Mouse (Mus musculus) intestine, postnatal 0 days (tissue): ENCODE data around the gene Sgms1. TPM values are rescaled to one million over a fixed set of nuclear protein-coding genes. Genes with fewer than 3 reads are reported as not detected.

Source experiments
- ATAC-seq: fragments of 200-750 bp; cut with Nextera tagmentation; 2 replicates; pipeline ENCODE4 v1.8.0; 2017; ENCODE audit warnings: mild to moderate bottlenecking, moderate TSS enrichment, moderate library complexity
- H3K27ac ChIP-seq: fragments of 300-500 bp; sonication (generic); 2 replicates; pipeline ENCODE4 v1.5.1; 2014; ENCODE audit warnings: mild to moderate bottlenecking, low read depth, low read length, moderate library complexity
- H3K27me3 ChIP-seq: fragments of 300-500 bp; sonication (generic); replicated peaks from 2 replicates; pipeline ENCODE4 v1.6.1; 2014; ENCODE audit warnings: low read length, mixed read lengths; ENCODE audit not compliant: control insufficient read depth, insufficient read depth
- H3K36me3 ChIP-seq: fragments of 300-500 bp; sonication (generic); 2 replicates; pipeline ENCODE4 v1.6.1; 2014; ENCODE audit warnings: mild to moderate bottlenecking, moderate library complexity; ENCODE audit not compliant: control insufficient read depth, insufficient read depth
- H3K4me1 ChIP-seq: fragments of 300-500 bp; sonication (generic); replicated peaks from 2 replicates; pipeline ENCODE4 v1.6.1; 2014; ENCODE audit warnings: antibody characterized with exemption, low read length, mixed read lengths; ENCODE audit not compliant: control insufficient read depth, insufficient read depth
- H3K4me2 ChIP-seq: fragments of 300-500 bp; sonication (generic); replicated peaks from 2 replicates; pipeline ENCODE4 v1.6.1; 2014; ENCODE audit warnings: low read depth, mild to moderate bottlenecking, moderate library complexity
- H3K4me3 ChIP-seq: fragments of 300-500 bp; sonication (generic); 2 replicates; pipeline ENCODE4 v1.5.1; 2014; ENCODE audit warnings: low read depth, low read length
- H3K9ac ChIP-seq: fragments of 300-500 bp; sonication (generic); 2 replicates; pipeline ENCODE4 v1.6.1; 2014; ENCODE audit warnings: mild to moderate bottlenecking, low read depth, low read length
- H3K9me3 ChIP-seq: fragments of 300-500 bp; sonication (generic); 2 replicates; pipeline ENCODE4 v1.6.1; 2016; ENCODE audit warnings: mixed run types; ENCODE audit not compliant: control insufficient read depth
- CTCF ChIP-seq: sonication (generic); IDR thresholded peaks from 2 replicates; pipeline ENCODE4 v1.5.1; 2016; ENCODE audit warnings: low read depth, mild to moderate bottlenecking, control low read depth, antibody characterized with exemption, moderate library complexity
- WGBS: fragments of 180-500 bp; shearing (Covaris S2); extraction: QIAGEN DNeasy Blood & Tissue Kit; methylation state at CpG from one replicate; pipeline ENCODE4 v1.1.7; 2014; 5-methylcytosine and 5-hydroxymethylcytosine counted together
- polyA plus RNA-seq: library from polyadenylated mRNA; unstranded; fragments of >200 nt; fragmentation: Nextera tagmentation; extraction: Ambion mirVana; gene quantifications from 2 replicates; pipeline ENCODE4 v1.2.1, GENCODE M21; 2015

The Sgms1 gene
- polyA plus RNA-seq, 1 experiment from 2014 or later: 18.6 TPM

DNA sequence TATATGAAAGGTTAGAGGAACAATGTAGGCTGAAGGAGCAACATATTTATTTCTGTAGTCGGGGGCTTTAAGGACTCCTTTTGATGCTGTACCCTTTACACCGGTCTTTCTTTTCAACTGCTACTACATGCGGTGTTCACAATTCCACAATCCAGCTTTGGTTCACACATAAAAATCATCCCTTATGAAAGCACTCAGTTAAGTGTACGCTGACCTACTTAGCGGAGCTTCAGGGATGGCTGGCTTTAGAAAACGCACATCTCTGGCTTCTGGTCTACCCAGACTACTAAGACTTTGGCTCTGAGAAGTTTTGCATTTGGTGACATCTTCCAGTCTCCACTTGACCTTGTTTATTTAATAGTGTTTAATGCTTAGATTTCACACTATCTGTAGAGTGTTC is 223.8 kb downstream of the Sgms1 start:
- H3K4me3 ChIP-seq: no peak overlapping the region
- H3K4me2 ChIP-seq: no peak overlapping the region
- WGBS: 85% methylated on average over 6 of the region's 6 CpGs
- TF ChIP-seq CTCF: no peak
- H3K4me1 ChIP-seq: peaks cover 3% of the 10 kb centered on the region
- H3K9me3 ChIP-seq: no peaks in the 10 kb centered on the region
- H3K9ac ChIP-seq: no peak overlapping the region
- no peaks in the 10 kb centered on the region for H3K36me3 ChIP-seq
- H3K27me3 ChIP-seq: no peaks in the 10 kb centered on the region
- H3K27ac ChIP-seq: no peak overlapping the region
- no peak for ATAC-seq

DNA sequence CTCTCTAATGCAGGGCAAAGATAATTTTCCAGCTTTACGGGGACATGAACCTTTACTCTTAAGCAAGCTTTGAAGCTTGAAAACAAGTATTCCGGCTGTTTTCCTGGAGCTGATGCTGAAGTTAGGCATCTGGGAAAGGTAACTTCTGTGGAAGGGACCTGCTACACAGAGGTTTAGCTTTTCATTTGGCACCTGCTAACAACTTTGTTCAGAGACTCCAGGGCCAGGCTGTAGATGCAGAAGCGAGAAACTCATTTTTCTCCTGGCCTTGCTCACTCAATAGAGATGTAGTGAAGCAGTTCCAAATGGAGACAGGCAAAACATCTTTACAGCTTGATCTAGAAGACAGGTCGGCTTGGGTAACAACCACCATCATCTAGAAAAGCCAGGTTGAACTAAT is 225.4 kb downstream of the Sgms1 start:
- Histone ChIP-seq H3K4me3 (no peak overlapping the region), H3K4me2 (no peak overlapping the region), H3K9ac (no peak overlapping the region), H3K9me3 (no peaks in the 10 kb centered on the region), H3K36me3 (peaks cover 12% of the 10 kb centered on the region), H3K27me3 (no peaks in the 10 kb centered on the region), H3K27ac (no peak overlapping the region), H3K4me1 (no peaks in the 10 kb centered on the region)
- TF ChIP-seq CTCF: no peak
- ATAC-seq: no peak
- WGBS: 95% methylated on average over 4 of the region's 4 CpGs

DNA sequence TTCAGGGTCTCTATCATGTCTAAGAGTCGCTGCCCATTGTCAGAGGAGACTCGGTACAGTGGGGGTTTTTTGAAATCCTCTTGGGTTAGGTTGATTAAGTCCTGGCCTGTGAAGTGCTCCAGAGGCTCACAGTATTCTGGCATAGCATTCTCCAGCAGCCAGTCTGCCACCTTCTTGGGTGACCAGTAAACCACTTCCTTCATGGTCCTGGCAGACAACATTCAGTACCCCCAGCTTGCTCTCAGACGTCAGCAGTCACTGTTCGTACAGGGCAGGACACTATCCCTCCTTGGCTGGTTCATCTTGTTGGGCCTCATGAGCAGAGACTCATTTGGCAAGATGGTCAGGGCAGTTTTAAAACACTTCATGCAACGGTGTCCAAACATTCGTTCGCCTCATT is 229.6 kb downstream of the Sgms1 start:
- H3K9ac ChIP-seq: no peak overlapping the region
- H3K36me3 ChIP-seq: peaks cover 21% of the 10 kb centered on the region
- H3K4me1 ChIP-seq: no peaks in the 10 kb centered on the region
- H3K27me3 ChIP-seq: no peaks in the 10 kb centered on the region
- 96% methylated on average over 7 of the region's 7 CpGs for WGBS
- no peak overlapping the region for H3K4me3 ChIP-seq
- TF ChIP-seq CTCF: no peak
- no peak overlapping the region for H3K27ac ChIP-seq
- H3K9me3 ChIP-seq: no peaks in the 10 kb centered on the region
- no peak overlapping the region for H3K4me2 ChIP-seq
- no peak for ATAC-seq

DNA sequence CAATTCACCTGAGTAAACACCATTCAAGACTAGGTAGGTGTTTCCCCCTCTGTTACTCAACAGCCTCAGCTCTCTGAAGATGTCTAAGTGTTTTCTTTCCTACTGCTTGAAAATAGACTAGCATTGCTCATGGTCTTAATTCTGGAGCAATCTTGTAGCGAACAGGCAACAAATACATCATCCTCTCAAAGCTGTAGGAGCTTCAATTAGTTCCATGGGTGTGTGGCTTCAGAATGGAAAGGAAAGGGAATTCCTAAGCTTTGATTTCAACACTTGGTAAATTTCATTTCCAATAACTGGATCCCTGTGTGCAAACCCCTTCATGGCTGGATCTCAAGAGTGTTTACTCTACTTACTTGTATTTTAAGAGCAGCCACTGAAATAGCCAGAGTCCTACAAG is 230.3 kb downstream of the Sgms1 start:
- no peaks in the 10 kb centered on the region for H3K4me1 ChIP-seq
- WGBS: 100% methylated on average over 1 of the region's 1 CpGs
- H3K36me3 ChIP-seq: peaks cover 21% of the 10 kb centered on the region
- H3K9me3 ChIP-seq: no peaks in the 10 kb centered on the region
- no peak for TF ChIP-seq CTCF
- no peak overlapping the region for H3K4me2 ChIP-seq
- no peak overlapping the region for H3K9ac ChIP-seq
- H3K4me3 ChIP-seq: no peak overlapping the region
- no peaks in the 10 kb centered on the region for H3K27me3 ChIP-seq
- H3K27ac ChIP-seq: no peak overlapping the region
- no peak for ATAC-seq

DNA sequence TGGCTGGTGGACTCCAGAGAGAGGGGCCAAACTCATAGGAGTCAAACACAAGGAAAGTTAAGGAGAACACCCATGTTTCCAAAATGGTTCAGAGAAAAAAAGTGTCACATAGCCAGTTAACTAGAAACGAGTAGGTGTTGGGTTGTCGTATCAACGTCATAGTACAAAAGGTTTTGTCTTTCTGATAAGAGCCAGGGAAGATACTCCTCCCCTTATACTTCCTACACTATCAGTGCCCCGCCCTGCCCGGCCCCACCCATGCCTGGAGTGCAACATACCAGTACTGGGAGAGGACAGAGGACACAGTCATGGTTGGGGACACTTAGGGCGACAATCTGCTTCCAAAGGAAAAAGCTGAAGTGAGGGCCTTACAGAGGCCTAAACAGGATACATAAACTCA is 232.5 kb downstream of the Sgms1 start:
- Histone ChIP-seq H3K4me3 (no peak overlapping the region), H3K36me3 (peaks cover 21% of the 10 kb centered on the region), H3K4me2 (no peak overlapping the region), H3K4me1 (no peaks in the 10 kb centered on the region; the same call in 1 of the 2 replicates), H3K27me3 (no peaks in the 10 kb centered on the region), H3K9me3 (no peaks in the 10 kb centered on the region), H3K27ac (peak overlapping the region; percentile 17; the same call in 1 of the 2 replicates), H3K9ac (no peak overlapping the region)
- 45% methylated on average over 6 of the region's 6 CpGs for WGBS
- peak; percentile 91 for ATAC-seq
- TF ChIP-seq CTCF: no peak

DNA sequence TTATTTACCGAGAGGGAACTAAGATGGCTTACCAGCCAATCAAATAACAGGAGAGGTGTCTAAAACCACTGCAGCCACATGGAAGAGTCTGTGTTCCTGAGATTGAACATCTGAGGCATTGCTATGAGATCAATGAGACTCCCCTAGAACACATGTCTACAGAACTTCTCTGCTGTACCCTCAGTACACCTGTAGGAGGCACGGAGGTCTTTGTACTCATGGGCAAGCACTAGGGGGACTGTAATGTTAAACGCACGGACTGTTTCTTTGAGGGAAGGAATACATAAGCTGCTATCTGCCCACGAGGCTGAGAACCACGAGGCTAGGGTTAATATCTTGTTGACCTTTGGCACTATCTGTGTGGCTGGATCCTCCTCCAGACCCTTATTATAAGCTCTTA is 237.0 kb downstream of the Sgms1 start:
- Histone ChIP-seq H3K9ac (no peak overlapping the region), H3K36me3 (no peaks in the 10 kb centered on the region; the same call in 1 of the 2 replicates), H3K27ac (no peak overlapping the region), H3K9me3 (no peaks in the 10 kb centered on the region), H3K4me2 (no peak overlapping the region), H3K27me3 (no peaks in the 10 kb centered on the region), H3K4me3 (no peak overlapping the region), H3K4me1 (no peaks in the 10 kb centered on the region; the same call in 1 of the 2 replicates)
- ATAC-seq: no peak
- peak; percentile 27; the same call in 1 of the 2 replicates for TF ChIP-seq CTCF
- WGBS: 68% methylated on average over 6 of the region's 6 CpGs

DNA sequence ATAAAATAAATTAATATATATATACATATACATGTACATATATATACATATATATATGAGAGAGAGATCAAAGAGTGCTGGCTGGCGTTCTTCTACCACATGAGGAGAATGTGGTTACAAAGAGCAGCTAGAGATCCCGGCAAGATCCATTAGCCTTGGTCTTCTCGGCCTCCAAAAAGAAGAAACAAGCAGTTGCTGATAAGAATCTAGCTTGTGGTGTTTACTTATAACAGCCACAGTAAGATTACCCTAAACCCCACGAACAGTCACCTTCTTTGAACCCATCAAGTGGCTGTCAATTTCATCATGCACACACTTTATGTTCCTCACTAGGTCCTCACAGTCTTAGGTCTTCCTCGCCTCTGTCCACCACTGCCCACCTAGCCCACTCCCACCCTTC is 240.8 kb downstream of the Sgms1 start:
- H3K4me1 ChIP-seq: no peaks in the 10 kb centered on the region; the same call in 1 of the 2 replicates
- H3K9ac ChIP-seq: no peak overlapping the region
- TF ChIP-seq CTCF: no peak
- no peaks in the 10 kb centered on the region for H3K36me3 ChIP-seq
- H3K4me2 ChIP-seq: no peak overlapping the region
- ATAC-seq: no peak
- no peak overlapping the region for H3K27ac ChIP-seq
- 77% methylated on average over 5 of the region's 5 CpGs for WGBS
- no peaks in the 10 kb centered on the region for H3K27me3 ChIP-seq
- H3K9me3 ChIP-seq: no peaks in the 10 kb centered on the region
- no peak overlapping the region for H3K4me3 ChIP-seq
